In genomic region chr12:66443340-66443739, GRCm38 (mm10) we compare ENCODE assay signal across 27 mouse cellular contexts.
"Had no signal": no experiment of that assay in that cellular context is flagged by ENCODE, and none has a peak within 500 bp of the region (broad histone marks: within the 10 kb centered on the region; RNA-seq: fewer than 3 reads in every experiment).

No protein-coding gene starts in this region.

- H3K4me3 ChIP-seq: heart, adult 2 months; heart, embryonic 13.5 days; heart, embryonic 15.5 days; hindbrain, embryonic 13.5 days; hindbrain, embryonic 15.5 days; kidney, embryonic 15.5 days; limb, embryonic 13.5 days; limb, embryonic 15.5 days; liver, embryonic 12.5 days had no signal

- DNase-seq: gastrocnemius, postnatal 14 days; gastrocnemius, postnatal 36 days; heart, adult 11 months; heart, adult 2 months; heart, postnatal 14 days; heart, postnatal 36 days; kidney, adult 11 months; kidney, adult 2 months; kidney, adult 9 months; kidney, postnatal 14 days; kidney, postnatal 36 days; layer of hippocampus, adult 9-11 months; layer of hippocampus, postnatal 36 days; left cerebral cortex, postnatal 4 days had no signal

- ATAC-seq: hindbrain, postnatal 0 days; intestine, embryonic 16.5 days; liver, embryonic 12.5 days had no signal

- H3K9ac ChIP-seq: heart, embryonic 13.5 days; heart, embryonic 15.5 days; hindbrain, embryonic 13.5 days; hindbrain, embryonic 15.5 days; kidney, embryonic 15.5 days; limb, embryonic 13.5 days; limb, embryonic 15.5 days; liver, embryonic 12.5 days; liver, embryonic 14.5 days had no signal

- H3K4me2 ChIP-seq: heart, embryonic 11.5 days; heart, embryonic 13.5 days; heart, embryonic 15.5 days; hindbrain, embryonic 13.5 days; hindbrain, embryonic 15.5 days; kidney, embryonic 15.5 days; limb, embryonic 13.5 days; limb, embryonic 15.5 days; liver, embryonic 12.5 days had no signal

- H3K27me3 ChIP-seq: heart, embryonic 13.5 days; heart, embryonic 15.5 days; hindbrain, embryonic 13.5 days; hindbrain, embryonic 15.5 days; kidney, embryonic 15.5 days; limb, embryonic 13.5 days; limb, embryonic 15.5 days; liver, embryonic 12.5 days had no signal

- H3K9me3 ChIP-seq: heart, embryonic 13.5 days; heart, embryonic 15.5 days; hindbrain, embryonic 13.5 days; hindbrain, embryonic 15.5 days; kidney, embryonic 15.5 days; limb, embryonic 13.5 days; limb, embryonic 15.5 days; liver, embryonic 12.5 days had no signal

- H3K4me1 ChIP-seq: heart, embryonic 15.5 days; hindbrain, embryonic 13.5 days; hindbrain, embryonic 15.5 days; kidney, embryonic 15.5 days; limb, embryonic 13.5 days; limb, embryonic 15.5 days; liver, embryonic 12.5 days had no signal

- H3K36me3 ChIP-seq: heart, embryonic 13.5 days; heart, embryonic 15.5 days; hindbrain, embryonic 13.5 days; hindbrain, embryonic 15.5 days; kidney, embryonic 15.5 days; limb, embryonic 13.5 days; limb, embryonic 15.5 days; liver, embryonic 12.5 days had no signal

- H3K27ac ChIP-seq: heart, adult 2 months; heart, embryonic 13.5 days; heart, embryonic 15.5 days; hindbrain, embryonic 13.5 days; hindbrain, embryonic 15.5 days; hindbrain, postnatal 0 days; kidney, embryonic 15.5 days; kidney, postnatal 0 days; limb, embryonic 13.5 days; limb, embryonic 15.5 days; liver, embryonic 12.5 days; liver, embryonic 14.5 days had no signal
